Mouse (Mus musculus): ENCODE measurements at regions not wholly inside any gene's neighbourhood (a gene's known extent, or its start where the extent isn't known, plus 50 kb on each side); places are given as distances from the start of the nearest gene placed in this dataset.

- peak; percentile 20 for DNase-seq (ENCODE audit: extremely low read depth, low read depth)
Observed at GRCm38 (mm10) chrX:144234457-144234856, 81.0 kb downstream of the A730046J19Rik start.

DNA sequence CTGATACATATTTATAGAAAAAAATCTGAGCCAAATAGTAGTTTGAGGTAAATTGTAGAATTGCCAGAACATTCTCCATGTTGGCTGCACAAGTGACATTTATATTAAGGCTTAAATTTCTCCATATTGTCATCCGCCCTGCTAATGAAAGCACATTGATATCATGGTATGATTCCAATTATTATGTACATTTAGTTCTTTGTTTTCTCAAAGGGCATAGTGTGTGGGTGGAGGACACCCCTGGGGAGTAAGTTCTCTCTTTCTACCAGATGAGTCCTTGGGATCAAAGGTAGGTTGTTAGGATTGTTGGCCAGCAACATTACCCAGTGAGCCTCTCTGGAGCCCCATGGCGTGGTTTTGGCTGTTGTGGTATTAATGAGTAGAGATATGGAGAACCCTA is 51.7 kb upstream of the Alg13 start:
- no peak for DNase-seq (ENCODE audit: extremely low read depth, low read depth)

Measured in MEL-GATA-1-ER (cell line).